Mouse (Mus musculus) hindlimb bud, embryonic 11.5 days (tissue): ENCODE measurements around the gene Kpna6.

ENCODE experiments used
- DNase-seq: peaks from one replicate; pipeline ENCODE4 v3.0.0-alpha.2; 2012; ENCODE audit warnings: low read depth, low spot score; ENCODE audit errors: extremely low spot score

Kpna6 gene

DNA sequence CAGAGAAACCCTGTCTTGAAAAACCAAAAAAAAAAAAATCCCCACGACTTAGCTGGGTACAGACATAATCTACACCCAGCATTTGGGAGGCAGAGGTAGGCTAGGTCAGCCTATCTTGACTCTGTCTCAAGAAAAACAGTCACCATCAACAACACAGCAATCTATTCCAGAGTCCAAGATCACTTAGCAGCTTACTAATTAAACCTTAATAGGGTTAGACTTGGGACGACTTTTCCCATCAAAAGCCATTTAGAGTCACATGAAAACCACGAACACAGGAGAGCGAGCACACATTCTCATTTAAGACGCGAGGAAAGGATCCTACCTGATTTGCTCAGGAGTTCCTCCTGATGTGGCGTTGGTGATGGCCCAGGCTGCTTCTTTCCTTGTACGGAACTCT, 22.2 kb downstream of the Kpna6 start:
- no peak for DNase-seq

DNA sequence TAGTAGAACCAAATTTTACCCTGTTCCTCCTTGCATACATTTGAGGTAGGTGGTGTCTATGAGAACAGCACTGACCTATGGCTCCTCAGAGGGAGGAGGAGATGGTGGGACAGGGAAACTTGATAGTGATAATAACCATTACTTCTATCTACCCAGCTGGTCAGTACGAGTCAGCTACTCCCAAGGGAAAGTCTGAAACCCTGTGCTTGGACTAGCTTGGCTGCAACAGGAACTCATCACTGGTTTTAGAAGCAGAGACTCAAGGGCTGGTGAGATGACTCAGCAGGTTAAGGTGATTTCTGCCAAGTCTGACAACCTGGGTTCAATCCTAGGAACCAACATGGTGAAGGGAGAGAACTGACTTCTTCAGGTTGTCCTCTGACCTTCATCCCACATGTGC, 23.9 kb downstream of the Kpna6 start:
- DNase-seq = no peak

DNA sequence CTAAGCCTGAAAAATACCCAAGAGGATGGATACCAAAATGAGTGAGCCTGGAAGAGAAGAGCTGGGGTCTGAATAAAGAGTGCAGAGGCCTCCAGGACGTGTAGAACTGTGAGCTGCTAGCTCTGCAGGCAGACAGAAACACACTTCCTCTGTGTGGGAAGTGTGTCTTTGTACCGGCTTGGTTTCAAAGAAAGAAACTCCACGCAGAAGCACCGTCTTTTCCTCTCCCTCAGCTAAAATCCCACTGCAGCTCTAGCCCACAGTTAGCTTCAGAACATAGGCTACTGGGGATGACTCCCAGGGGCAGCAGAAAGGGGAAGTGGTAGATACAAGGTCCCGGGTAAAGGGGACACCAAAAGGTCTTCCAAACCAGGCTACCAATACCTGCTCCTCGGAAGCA, 27.4 kb downstream of the Kpna6 start:
- no peak for DNase-seq

DNA sequence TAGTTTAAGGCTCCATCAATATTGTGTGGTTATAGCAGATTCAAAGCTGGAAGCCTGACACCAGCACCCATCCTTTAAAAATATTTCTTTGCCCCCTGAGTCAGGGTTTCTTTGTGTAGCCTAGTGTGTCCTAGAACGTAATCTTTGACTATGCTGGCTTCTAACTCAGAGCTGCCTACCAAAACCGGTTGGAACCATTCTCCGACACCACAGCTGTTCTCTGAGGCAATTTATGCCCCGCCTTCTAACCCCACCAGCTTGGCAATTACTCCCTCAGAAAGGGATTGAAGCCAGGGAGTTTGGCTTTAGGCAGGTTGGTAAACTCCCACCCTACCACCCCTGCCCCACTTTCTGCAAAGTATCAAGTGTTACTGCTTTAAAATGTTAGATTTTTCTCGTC, 30.8 kb downstream of the Kpna6 start:
- no peak for DNase-seq

DNA sequence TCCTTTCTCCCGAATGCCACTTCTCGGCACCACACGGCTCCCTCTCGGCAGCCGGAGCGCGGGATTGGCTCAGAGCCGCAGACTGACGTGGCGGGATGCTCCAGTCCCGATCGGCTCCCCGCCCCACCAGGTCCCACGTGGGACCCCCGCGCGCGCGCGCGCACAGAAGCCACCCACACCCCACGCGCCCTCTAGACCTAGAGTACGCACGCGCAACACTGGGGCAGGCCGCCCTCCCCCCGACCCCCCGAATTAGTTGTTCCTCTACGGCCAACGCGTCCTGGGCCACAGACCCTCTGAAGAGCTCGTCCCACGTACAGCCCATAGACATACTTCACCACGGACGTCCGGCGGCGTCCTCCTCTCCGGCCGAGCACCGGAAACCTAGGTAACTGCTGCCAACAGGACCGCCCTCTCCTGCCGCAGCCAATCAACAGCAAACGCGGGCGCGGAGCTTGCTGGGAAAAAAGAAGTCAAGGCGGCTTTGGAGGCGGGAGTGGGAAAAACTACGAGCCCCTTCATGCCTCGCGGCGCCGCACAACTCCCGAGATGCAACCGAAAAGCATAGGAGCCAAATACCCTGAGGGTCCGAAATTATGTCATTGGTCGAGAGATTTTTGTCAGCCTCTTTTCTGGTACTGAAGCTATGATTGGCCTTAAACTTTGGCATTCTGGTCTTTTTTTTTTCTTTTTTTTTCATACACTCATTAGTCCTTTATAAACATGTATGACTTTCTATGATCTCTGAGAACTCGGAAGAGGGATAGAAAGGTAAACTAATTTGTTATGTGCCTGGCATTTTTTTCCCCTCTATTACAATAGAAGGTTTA, 31.7 kb downstream of the Kpna6 start, which contains the start of gene Txlna:
Txlna (minus strand) TSS at position 428 of the 830 bp plus-strand sequence.
- DNase-seq = peak; percentile 96

- DNase-seq = no peak
Measured at GRCm38 (mm10) chr4:129640101-129640637, 32.4 kb downstream of the Kpna6 start.

- no peak for DNase-seq
Measured at GRCm38 (mm10) chr4:129639221-129639620, 33.3 kb downstream of the Kpna6 start.

- DNase-seq = no peak
Measured at GRCm38 (mm10) chr4:129633852-129634251, 38.7 kb downstream of the Kpna6 start.

DNA sequence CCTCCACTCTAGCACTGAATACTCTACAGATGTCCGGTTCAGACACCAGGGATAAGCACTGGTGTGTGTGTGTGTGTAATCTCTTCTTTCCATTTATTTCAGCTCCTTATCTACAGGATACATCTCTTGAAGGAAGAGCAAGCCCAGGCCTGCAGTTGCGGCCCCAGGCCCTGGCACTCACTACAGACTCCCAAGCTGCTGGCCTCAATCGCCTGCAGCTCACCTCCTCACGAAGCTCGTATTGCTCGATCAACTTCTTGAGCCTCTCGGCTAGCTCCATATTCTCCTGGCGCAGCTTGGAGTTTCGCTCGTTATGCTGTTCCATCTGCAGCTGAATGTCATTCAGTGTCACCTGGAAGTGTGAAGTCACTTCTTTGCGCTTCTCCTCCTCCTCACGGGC, 40.7 kb downstream of the Kpna6 start:
- no peak for DNase-seq

GRCm38 (mm10) chr4:129630944-129631343, 41.6 kb downstream of the Kpna6 start:
- DNase-seq = no peak

DNA sequence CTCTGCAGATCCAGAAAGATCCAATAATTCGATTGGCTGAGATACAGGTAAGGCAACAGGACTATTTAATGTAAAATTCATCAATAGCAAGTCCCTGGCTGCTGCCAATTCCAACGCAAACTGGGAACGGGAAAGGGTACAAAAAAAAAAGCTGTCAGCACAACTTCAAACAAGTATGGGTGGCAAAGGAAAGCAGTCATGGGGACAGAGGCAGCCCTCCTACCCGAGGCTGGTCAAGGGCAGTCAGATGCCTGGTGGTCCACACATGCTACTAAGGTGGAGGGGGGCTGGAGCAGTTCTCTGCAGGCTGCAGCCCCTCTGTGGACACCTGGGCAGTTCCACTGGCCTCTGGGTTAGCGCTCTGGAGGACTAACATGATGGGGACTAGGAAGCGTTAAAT, 46.5 kb downstream of the Kpna6 start:
- no peak for DNase-seq

- no peak for DNase-seq
Measured at GRCm38 (mm10) chr4:129625496-129625895, 47.1 kb downstream of the Kpna6 start.

DNA sequence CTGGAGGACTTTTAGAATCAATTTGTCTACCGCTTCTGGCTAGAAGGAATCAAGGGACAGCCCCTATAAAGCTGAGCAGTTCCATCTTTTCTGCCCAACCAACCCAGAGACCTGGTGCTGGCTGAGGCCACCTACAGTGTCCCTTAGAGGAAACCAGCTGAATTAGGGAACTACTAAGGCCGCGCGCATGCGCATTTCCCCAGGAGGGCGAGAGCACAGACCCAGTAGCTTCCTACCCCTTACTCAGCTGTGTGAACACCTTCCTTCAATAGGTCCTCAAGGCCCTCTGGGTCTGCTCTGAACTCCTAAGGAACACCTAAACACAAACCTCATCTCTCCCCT, 47.6 kb downstream of the Kpna6 start:
- DNase-seq = no peak

- no peak for DNase-seq
Measured at GRCm38 (mm10) chr4:129624281-129625028, 48.1 kb downstream of the Kpna6 start.

DNA sequence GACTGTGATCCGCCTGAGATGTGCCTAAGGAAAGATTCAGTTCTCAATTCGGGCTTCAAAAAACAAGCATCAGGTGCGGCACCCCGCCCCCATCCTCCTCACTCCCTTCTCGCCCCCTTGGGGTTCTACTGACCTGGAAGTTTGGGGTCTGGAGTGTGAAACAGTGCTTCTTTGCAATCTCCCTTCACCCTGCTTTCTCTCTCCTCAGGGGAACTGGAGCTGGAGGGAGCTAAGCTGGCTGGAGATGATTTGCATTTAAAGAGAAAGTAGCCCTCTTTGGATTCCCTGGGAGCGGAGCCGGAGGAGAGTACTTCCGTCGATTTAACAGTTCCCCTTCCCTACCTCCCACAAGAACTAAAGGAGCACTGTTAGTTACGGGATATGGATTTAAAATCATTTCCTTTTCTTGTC, 48.9 kb downstream of the Kpna6 start, which contains the start of gene Ccdc28b:
Ccdc28b (minus strand) TSS at position 267 of the 411 bp plus-strand sequence.
- no peak for DNase-seq

- DNase-seq = no peak
Measured at GRCm38 (mm10) chr4:129622803-129623535, 49.6 kb downstream of the Kpna6 start.

DNA sequence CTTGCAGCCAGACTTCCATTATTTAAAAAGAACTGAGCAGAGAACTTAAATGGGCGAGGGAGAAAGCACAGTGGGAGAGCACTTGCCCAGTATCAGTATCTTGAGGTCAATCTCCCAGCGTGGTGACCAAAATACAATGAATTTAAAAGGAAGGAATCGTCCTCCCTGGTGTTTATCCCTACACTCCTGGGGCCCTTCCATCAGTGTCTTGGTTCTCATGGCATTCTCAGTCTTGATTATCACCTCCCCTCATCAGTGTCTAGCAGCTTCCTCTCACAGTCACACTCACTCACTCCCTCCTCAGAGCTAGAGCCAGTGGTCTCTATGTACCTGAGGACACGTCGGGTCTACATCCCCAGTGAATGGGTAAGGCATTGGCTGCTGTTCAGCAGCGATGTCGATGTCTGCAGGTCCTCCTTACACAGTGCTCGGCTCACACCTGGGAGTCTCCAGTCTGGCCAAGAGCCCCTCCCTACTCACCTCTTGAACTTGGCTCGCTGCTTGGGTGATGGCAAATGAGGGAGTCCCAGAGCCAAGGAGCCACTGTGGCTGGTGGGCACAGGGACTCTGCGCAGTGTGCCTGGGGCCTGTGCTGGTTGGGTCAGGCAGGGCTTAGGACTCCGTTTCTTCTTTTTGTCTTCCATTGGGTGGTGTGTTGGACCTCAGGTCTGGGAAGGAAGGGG, 50.3 kb downstream of the Kpna6 start:
- no peak for DNase-seq

DNA sequence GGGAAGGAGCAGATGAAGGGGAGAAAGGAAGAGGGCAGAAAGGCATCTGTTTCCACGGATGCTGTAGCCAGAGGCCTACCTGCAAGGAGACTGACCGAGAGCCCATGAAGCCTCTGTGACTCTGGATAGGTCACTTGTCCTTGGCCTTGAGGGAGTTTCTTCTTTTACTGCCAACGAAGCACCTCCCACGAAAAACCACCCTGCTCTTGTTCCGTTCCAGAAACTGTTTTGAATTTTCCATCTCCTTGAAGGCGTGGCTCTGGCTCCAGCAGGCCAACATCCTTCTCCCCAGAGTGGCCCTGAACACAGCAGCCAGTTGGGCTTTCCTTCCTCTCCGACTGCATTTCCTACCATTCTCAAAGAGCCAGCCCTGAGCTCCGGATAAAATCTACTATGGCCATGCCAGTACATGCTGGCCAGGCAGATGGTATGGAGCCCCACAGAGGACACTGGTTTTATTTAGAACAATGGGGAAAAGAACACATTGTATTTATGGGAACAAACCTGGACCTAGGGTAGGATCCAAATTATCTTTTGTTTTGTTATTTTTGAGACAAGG, 51.2 kb downstream of the Kpna6 start:
- no peak for DNase-seq

GRCm38 (mm10) chr4:129620419-129621282, 51.9 kb downstream of the Kpna6 start:
- DNase-seq = no peak
